Mouse (Mus musculus) heart, adult 18-20 months (tissue): ENCODE results near the gene Slc24a5. TPM values are rescaled to one million over a fixed set of nuclear protein-coding genes. Genes with fewer than 3 reads are reported as not detected.
A peak's percentile ranks its signal among the peaks of the same experiment; 100 is the strongest.

Experiments used
- DNase-seq, 2 experiments: peaks; one replicate each; pipeline ENCODE4 v3.0.0; 2021 to 2022; ENCODE audit warnings: mixed read lengths in 1 of 2
- total RNA-seq, 2 experiments: library from RNA; stranded (reverse); gene quantifications; 2 replicates each; pipeline ENCODE4 v1.2.3; 2021

Gene Slc24a5
- total RNA-seq, 2 experiments from 2014 or later, result 0.55 to 0.85 TPM

GRCm38 (mm10) chr2:125119381-125120110 is 51.6 kb downstream of the Slc24a5 start:
- DNase-seq, result no peak

- DNase-seq, result peak in 1 of 2 experiments; percentile 11
Observed at GRCm38 (mm10) chr2:125122288-125122623, 54.3 kb downstream of the Slc24a5 start.

DNA sequence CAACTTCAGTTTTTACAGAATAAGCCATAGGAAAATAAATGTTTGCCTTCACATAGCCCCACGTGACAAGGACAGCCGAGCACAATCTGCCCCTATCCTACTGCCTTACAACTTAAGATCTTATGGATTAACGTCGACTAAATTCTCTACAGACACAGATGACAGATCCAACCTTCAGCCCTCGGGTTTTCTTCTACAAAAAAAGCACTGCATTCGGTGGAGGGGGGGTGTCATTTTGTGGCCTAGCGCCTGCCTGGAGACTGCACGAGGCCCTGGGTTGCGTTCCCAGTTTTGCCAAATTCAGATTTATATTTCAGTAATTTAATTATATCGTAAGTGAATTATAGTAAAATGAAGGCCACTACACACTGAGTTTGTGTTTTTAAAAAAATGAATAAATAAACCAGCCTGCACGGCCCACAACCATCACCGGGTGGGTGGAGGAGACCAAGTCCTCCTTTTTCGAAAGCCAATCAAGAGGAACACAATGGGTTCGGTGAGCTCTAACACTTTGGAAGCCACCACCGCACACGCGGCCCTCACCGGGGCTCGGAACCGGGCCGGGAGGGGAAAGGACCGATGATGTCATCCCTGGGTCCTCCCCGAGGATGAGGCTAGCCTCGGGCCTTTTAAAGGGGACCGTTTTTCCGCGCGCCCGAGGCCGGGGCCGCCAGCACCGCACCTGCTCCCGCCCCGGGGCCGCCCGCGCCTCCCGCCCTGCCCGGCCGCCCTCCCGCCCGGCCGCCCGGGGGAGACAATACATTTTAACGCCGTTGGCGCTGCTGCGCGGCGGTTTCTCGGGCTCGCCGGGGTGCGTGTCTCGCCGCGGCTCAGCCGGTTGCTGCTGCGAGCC is 54.9 kb downstream of the Slc24a5 start:
- peak; percentile 68 for DNase-seq

DNA sequence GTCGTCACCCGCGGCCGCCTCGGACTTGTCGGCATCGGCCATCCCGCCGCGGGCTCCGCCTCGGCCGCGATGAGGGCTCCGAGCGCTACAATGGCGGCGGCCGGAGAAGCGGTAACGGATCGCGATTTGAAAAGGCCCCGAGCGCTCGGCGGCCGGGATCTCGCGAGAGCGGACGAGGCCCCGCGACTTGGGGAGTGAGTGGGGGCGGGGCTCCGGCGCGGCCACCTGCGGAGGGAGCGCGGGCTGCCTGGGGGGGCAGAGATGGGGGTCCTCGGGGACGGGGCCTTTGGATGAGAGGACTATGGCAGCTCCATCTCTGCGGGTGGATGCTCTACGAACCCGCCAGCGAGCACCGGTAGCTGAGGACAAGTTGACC is 55.5 kb downstream of the Slc24a5 start, which contains the start of gene Myef2:
Myef2 (minus strand) TSS at position 185 of the 376 bp plus-strand sequence.
- peak; percentile 82 to 83 for DNase-seq

DNA sequence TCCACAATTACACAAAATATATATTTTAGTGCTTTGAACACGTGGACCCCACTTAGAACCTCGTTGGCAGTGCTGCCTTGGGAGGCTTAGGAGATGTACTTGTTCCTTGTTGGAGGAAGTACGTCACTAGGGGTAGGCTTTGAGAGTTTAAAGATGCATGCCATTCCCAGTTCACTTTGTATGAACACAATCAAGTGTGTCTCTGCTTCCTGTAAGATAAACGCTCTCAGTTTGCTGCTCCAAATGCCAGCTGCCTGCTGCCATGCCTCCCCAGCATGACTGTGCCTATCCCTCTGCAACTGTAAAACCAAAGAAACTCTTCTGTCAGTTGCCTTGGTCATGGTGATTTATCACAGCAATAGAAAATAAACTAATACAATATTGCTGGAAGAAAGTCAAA is 57.9 kb downstream of the Slc24a5 start:
- DNase-seq, result no peak

GRCm38 (mm10) chr2:125126792-125127191 is 58.9 kb downstream of the Slc24a5 start:
- no peak for DNase-seq

- DNase-seq, result no peak
Observed at GRCm38 (mm10) chr2:125134113-125134512, 66.2 kb downstream of the Slc24a5 start.

DNA sequence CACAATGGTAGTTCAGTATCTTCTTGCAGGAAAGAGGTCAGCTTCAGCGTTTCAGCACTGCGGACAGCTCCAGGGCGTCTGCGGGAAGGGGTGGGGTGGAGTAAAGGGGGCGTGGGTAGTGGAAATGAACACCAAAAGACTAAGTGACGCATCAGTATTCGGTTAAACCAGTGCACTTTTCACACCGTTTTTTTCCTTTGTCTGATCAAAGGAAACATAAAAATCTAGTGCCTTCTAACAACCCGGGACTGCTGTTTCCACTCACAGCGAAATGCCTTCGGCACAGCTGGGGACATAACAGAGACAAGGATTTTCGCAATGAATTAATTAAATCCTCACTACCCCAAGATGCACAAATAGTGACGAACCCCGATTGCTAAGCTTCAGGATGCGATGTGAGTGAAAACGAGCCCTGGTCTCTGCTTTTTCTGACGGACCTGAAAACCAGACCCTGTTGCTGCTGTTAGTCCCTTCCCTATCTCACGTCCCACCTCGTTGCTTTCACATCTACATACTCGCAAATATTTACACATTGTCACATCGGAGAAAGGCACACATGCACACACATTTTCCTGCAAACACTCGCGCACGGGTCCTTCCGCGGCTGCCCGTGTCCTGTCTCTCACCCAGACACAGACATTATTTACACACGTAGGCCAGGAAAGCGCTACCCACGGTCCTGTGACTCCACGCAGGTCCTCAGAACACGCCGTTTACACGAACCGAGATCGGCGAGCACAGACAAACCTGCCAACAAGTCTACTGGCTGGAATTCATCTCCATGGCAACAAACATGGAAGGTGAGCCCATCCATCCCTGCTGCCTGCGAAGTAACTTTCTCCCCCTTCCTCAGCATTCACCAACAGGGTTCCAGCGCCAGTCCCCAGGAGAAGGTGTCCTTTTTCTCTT is 68.2 kb downstream of the Slc24a5 start, which contains the start of gene Ctxn2:
Ctxn2 (plus strand) TSS at position 790 of the 909 bp plus-strand sequence.
- peak; percentile 45 to 78 for DNase-seq

DNA sequence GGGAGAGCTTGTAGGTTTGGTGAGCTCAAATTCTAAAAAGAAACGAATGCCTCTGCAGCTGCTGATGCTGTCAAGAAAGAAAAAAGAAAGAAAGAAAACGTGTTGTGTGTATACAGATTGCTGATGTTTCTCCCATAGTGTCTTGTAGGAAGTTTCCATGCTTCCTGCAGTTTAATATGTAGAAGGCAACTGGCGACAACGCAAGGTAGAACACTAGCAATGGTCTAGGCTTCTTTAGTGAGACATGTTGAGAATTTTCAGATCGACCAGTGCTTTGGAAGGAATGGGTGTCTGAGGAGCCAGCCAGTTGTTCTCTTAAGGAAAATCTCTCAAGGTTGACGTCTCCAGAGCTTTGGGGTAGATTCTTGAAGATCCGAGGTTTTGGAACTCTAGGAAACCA is 68.9 kb downstream of the Slc24a5 start:
- DNase-seq, result no peak

Other genes starting within 250 kb of the Slc24a5 start
- gene Myef2, start 55.5 kb downstream of the Slc24a5 start, total RNA-seq, result 1 to 10 TPM; 5.7 to 6.1 TPM
- gene Ctxn2, start 68.6 kb downstream of the Slc24a5 start, total RNA-seq, result not detected
- not detected for gene Slc12a1, start 84.4 kb downstream of the Slc24a5 start, total RNA-seq
- gene Dut, start 179.1 kb downstream of the Slc24a5 start, total RNA-seq, result 10 to 100 TPM; 31.9 to 32.5 TPM